Mouse (Mus musculus) kidney, embryonic 14.5 days (tissue): ENCODE data around the gene Cdr2l. TPM values are rescaled to one million over a fixed set of nuclear protein-coding genes. Genes with fewer than 3 reads are reported as not detected.

ENCODE experiments used
- ATAC-seq: fragments of 200-750 bp; cut with Nextera tagmentation; 2 replicates; pipeline ENCODE4 v1.8.0; 2017; ENCODE audit warnings: moderate number of reproducible peaks, mild to moderate bottlenecking, moderate TSS enrichment, moderate library complexity; ENCODE audit not compliant: low FRiP score, low TSS enrichment
- H3K27ac ChIP-seq: fragments of 300-500 bp; sonication (generic); 2 replicates; pipeline ENCODE4 v1.5.1; 2014; ENCODE audit warnings: low read depth, mild to moderate bottlenecking, low read length, moderate library complexity, mixed read lengths
- H3K27me3 ChIP-seq: fragments of 300-500 bp; sonication (generic); 2 replicates; pipeline ENCODE4 v1.6.1; 2014; ENCODE audit warnings: mild to moderate bottlenecking, low read length; ENCODE audit not compliant: control insufficient read depth, insufficient read depth
- H3K36me3 ChIP-seq: fragments of 300-500 bp; sonication (generic); 2 replicates; pipeline ENCODE4 v1.6.1; 2014; ENCODE audit warnings: low read length, mixed read lengths; ENCODE audit not compliant: control insufficient read depth, insufficient read depth
- H3K4me1 ChIP-seq: fragments of 300-500 bp; sonication (generic); 2 replicates; pipeline ENCODE4 v1.6.1; 2014; ENCODE audit warnings: low read length, mixed read lengths; ENCODE audit not compliant: control insufficient read depth, insufficient read depth
- H3K4me2 ChIP-seq: fragments of 300-500 bp; sonication (generic); replicated peaks from 2 replicates; pipeline ENCODE4 v1.6.1; 2014; ENCODE audit warnings: low read depth, mild to moderate bottlenecking, low read length
- H3K4me3 ChIP-seq: fragments of 300-500 bp; sonication (generic); 2 replicates; pipeline ENCODE4 v1.5.1; 2014; ENCODE audit warnings: mild to moderate bottlenecking, low read length
- H3K9ac ChIP-seq: fragments of 300-500 bp; sonication (generic); 2 replicates; pipeline ENCODE4 v1.6.1; 2014; ENCODE audit warnings: low read depth, mild to moderate bottlenecking, low read length, moderate library complexity
- H3K9me3 ChIP-seq: fragments of 300-500 bp; sonication (generic); 2 replicates; pipeline ENCODE4 v1.6.1; 2016; ENCODE audit warnings: low read length; ENCODE audit not compliant: control insufficient read depth
- WGBS: fragments of 180-500 bp; shearing (Covaris S2); extraction: QIAGEN DNeasy Blood & Tissue Kit; methylation state at CpG from one replicate; pipeline ENCODE4 v1.1.7; 2014; 5-methylcytosine and 5-hydroxymethylcytosine counted together
- polyA plus RNA-seq: library from polyadenylated mRNA; unstranded; fragments of >200 nt; fragmentation: Nextera tagmentation; extraction: Ambion mirVana; gene quantifications from 2 replicates; pipeline ENCODE4 v1.2.1, GENCODE M21; 2014

Gene Cdr2l
- polyA plus RNA-seq, 1 experiment from 2014 or later = 13.0 TPM

DNA sequence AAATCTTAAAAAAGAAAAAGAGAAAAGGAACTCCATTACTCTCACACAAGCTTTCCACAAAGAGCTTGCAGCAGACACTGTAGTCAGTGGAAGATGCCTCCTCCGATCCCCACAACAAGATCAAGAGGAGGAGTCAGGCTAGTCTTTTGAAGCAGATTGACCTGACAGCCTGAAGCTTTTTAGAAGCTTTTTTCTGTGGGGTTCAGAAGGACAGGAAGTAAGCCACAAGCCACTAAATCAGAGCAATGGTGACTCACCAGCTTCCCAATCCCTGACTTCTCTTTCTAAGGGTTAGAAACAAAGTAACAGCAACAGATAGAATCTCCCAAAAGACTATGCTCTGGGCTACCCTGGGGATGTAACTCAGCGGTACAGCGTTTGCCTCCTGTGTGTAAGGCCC is 57.6 kb downstream of the Cdr2l start:
- Histone ChIP-seq H3K4me2 (no peak overlapping the region), H3K27ac (no peak overlapping the region), H3K27me3 (no peaks in the 10 kb centered on the region), H3K9ac (no peak overlapping the region), H3K4me1 (0 out of 2 replicates have a peak, but pooled peaks cover 6% of the 10 kb centered on the region), H3K9me3 (peaks cover 6% of the 10 kb centered on the region; the same call in 1 of the 2 replicates), H3K36me3 (no peaks in the 10 kb centered on the region), H3K4me3 (no peak overlapping the region)
- WGBS = 77% methylated on average over 3 of the region's 3 CpGs
- no peak for ATAC-seq

DNA sequence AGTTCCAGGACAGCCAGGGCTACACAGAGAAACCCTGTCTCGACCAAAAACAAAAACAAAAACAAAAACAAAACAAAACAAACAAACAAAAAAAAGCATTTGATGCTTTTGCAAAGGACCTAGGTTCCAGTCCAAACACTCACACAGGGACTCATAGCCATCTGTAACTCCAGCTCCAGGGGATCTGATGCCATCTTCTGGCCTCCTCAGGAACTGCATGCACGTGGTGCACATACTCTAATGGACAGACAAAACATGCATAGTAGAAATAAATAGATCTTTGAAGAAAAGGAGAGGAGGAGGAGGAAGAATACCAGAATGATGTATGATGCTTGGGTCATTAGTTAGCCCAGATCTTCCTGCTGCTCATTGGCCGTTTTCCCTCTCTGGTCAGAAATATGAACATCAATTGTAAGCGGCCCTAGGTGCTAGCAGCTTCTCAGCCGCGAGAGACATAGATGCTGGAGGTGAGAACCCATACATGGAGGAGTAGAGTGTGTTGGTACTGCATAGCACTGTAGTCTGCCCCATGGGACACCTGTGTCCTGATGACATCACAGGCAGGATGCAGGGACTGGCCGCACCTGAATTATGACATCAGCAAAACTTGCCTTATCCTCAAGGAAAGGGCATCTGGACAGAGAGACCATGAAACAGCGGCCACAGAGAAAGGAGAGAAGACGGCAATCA is 58.3 kb downstream of the Cdr2l start, which contains the start of gene Trim80:
Trim80 (plus strand) TSS at position 640 of the 690 bp plus-strand sequence.
- Histone ChIP-seq H3K27ac (no peak within 1 kb of the TSS), H3K27me3 (no peaks in the 10 kb centered on the region), H3K9me3 (peaks cover 6% of the 10 kb centered on the region; the same call in 1 of the 2 replicates), H3K9ac (no peak within 1 kb of the TSS), H3K36me3 (no peaks in the 10 kb centered on the region), H3K4me1 (0 out of 2 replicates have a peak, but pooled peaks cover 6% of the 10 kb centered on the region), H3K4me2 (no peak within 1 kb of the TSS), H3K4me3 (no peak within 1 kb of the TSS)
- no peak for ATAC-seq
- WGBS = 97% methylated on average over 9 of the region's 9 CpGs

DNA sequence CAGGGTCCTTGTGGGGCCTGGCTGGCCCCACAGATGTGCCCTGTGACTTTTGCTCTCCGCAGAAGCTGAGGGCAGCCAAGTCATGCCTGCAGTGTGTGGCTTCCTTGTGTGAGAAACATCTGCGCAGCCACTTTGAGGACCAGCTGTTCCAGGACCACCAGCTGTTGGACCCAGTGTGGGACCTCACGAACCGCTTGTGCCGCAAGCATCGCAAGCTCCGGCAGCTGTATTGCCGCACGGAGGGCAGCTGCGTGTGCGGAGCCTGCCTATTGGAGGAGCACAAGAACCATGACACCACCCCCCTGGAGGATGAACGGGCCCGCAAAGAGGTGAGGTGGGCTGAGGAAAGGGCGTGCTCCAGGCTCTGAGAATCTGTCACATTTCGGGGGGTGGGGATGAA is 59.7 kb downstream of the Cdr2l start:
- Histone ChIP-seq H3K4me1 (0 out of 2 replicates have a peak, but pooled peaks cover under 1% of the 10 kb centered on the region), H3K27me3 (no peaks in the 10 kb centered on the region), H3K9ac (no peak overlapping the region), H3K36me3 (no peaks in the 10 kb centered on the region), H3K4me3 (no peak overlapping the region), H3K4me2 (no peak overlapping the region), H3K27ac (no peak overlapping the region), H3K9me3 (peaks cover 6% of the 10 kb centered on the region; the same call in 1 of the 2 replicates)
- no peak for ATAC-seq
- 35% methylated on average over 15 of the region's 15 CpGs for WGBS

Other genes with a start within 250 kb of the Cdr2l start
- gene Cd300lf, start 247.9 kb upstream of the Cdr2l start, polyA plus RNA-seq = 0.26 TPM in 2 replicates
- 81.5 and 110 TPM in 2 replicates for gene Slc9a3r1, start 218.6 kb upstream of the Cdr2l start, polyA plus RNA-seq
- gene Tmem104, start 194.4 kb upstream of the Cdr2l start, polyA plus RNA-seq = 6.3 and 10.3 TPM in 2 replicates
- 18.2 and 18.4 TPM in 2 replicates for gene Nat9, start 194.1 kb upstream of the Cdr2l start, polyA plus RNA-seq
- gene Grin2c, start 114.7 kb upstream of the Cdr2l start, polyA plus RNA-seq = not detected in 2 replicates
- gene Fdxr, start 104.9 kb upstream of the Cdr2l start, polyA plus RNA-seq = 9.2 and 13.1 TPM in 2 replicates
- 0.32 and 0.39 TPM in 2 replicates for gene Fads6, start 84.3 kb upstream of the Cdr2l start, polyA plus RNA-seq
- gene Otop2, start 74.8 kb upstream of the Cdr2l start, polyA plus RNA-seq = 0.14 and 0.15 TPM in 2 replicates
- not detected in 2 replicates for gene Ush1g, start 59.9 kb upstream of the Cdr2l start, polyA plus RNA-seq
- not detected in 2 replicates for gene Otop3, start 47.2 kb upstream of the Cdr2l start, polyA plus RNA-seq
- gene Hid1, start 14.2 kb upstream of the Cdr2l start, polyA plus RNA-seq = 2.3 and 4.4 TPM in 2 replicates
- gene Mrpl58, start 21.8 kb downstream of the Cdr2l start, polyA plus RNA-seq = 235 and 261 TPM in 2 replicates
- gene Atp5h, start 38.0 kb downstream of the Cdr2l start, polyA plus RNA-seq = 962 and 1,151 TPM in 2 replicates
- gene Kctd2, start 38.2 kb downstream of the Cdr2l start, polyA plus RNA-seq = 22.7 and 23.9 TPM in 2 replicates
- gene Trim80, start 58.6 kb downstream of the Cdr2l start, polyA plus RNA-seq = 0.14 and 0.33 TPM in 2 replicates
- 9.0 and 10.7 TPM in 2 replicates for gene Slc16a5, start 80.6 kb downstream of the Cdr2l start, polyA plus RNA-seq
- 5.7 and 7.9 TPM in 2 replicates for gene Armc7, start 93.8 kb downstream of the Cdr2l start, polyA plus RNA-seq
- 75.6 and 76.3 TPM in 2 replicates for gene Nt5c, start 109.9 kb downstream of the Cdr2l start, polyA plus RNA-seq
- gene Jpt1, start 132.5 kb downstream of the Cdr2l start, polyA plus RNA-seq = 487 and 524 TPM in 2 replicates
- gene Sumo2, start 154.4 kb downstream of the Cdr2l start, polyA plus RNA-seq = 1,228 and 1,562 TPM in 2 replicates
- 159 and 197 TPM in 2 replicates for gene Nup85, start 182.5 kb downstream of the Cdr2l start, polyA plus RNA-seq
- gene Mrps7, start 222.0 kb downstream of the Cdr2l start, polyA plus RNA-seq = 99.7 and 100 TPM in 2 replicates
- gene Gga3, start 222.1 kb downstream of the Cdr2l start, polyA plus RNA-seq = 14.4 and 22.7 TPM in 2 replicates
- gene Mif4gd, start 231.1 kb downstream of the Cdr2l start, polyA plus RNA-seq = 33.3 and 33.6 TPM in 2 replicates
- gene Slc25a19, start 246.4 kb downstream of the Cdr2l start, polyA plus RNA-seq = 35.3 and 40.8 TPM in 2 replicates